Mouse (Mus musculus): ENCODE results near the gene Pcdh9. TPM values are rescaled to one million over a fixed set of nuclear protein-coding genes. Genes with fewer than 3 reads are reported as not detected.

Pcdh9 gene
- 0.64 and 1.0 TPM in 2 replicates for polyA plus RNA-seq (2012; rRNA removed; ENCODE audit: low replicate concordance)

GRCm38 (mm10) chr14:93890519-93891370 is at the start of gene Pcdh9:
TSS of gene Pcdh9 (minus strand) at chr14:93890679.

Data from subcutaneous adipose tissue, adult 2 months (tissue).